Mouse (Mus musculus): ENCODE results near the gene Iah1. TPM values are rescaled to one million over a fixed set of nuclear protein-coding genes. Genes with fewer than 3 reads are reported as not detected.
A peak's percentile ranks its signal among the peaks of the same experiment; 100 is the strongest.

The Iah1 gene
- polyA plus RNA-seq, 1 experiment from 2014 or later = 34.1 TPM

GRCm38 (mm10) chr12:21306721-21307120 is 9.5 kb upstream of the Iah1 start:
- Histone ChIP-seq H3K4me2 (ENCODE audit: low read length) (no peak overlapping the region), H3K9ac (replicated peaks; ENCODE audit: low read length) (no peak overlapping the region), H3K9me3 (ENCODE audit: control insufficient read depth, low read length) (no peaks in the 10 kb centered on the region), H3K27me3 (ENCODE audit: control insufficient read depth, insufficient read depth, low read length) (no peaks in the 10 kb centered on the region), H3K27ac (replicated peaks; ENCODE audit: low read depth, low read length) (no peak overlapping the region), H3K36me3 (ENCODE audit: control insufficient read depth, insufficient read depth, low read length) (peaks cover 96% of the 10 kb centered on the region), H3K4me1 (ENCODE audit: control insufficient read depth, insufficient read depth, low read length) (no peaks in the 10 kb centered on the region), H3K4me3 (replicated peaks; ENCODE audit: low read depth, low read length) (no peak overlapping the region)
- WGBS = 93% methylated on average over 4 of the region's 4 CpGs
- no peak for DNase-seq
- ATAC-seq (ENCODE audit: low FRiP score, low TSS enrichment) = no peak

- Histone ChIP-seq H3K9me3 (ENCODE audit: control insufficient read depth, low read length) (no peaks in the 10 kb centered on the region), H3K4me3 (replicated peaks; ENCODE audit: low read depth, low read length) (no peak overlapping the region), H3K9ac (replicated peaks; ENCODE audit: low read length) (no peak overlapping the region), H3K4me1 (ENCODE audit: control insufficient read depth, insufficient read depth, low read length) (0 out of 2 replicates have a peak, but pooled peaks cover 4% of the 10 kb centered on the region), H3K27me3 (ENCODE audit: control insufficient read depth, insufficient read depth, low read length) (no peaks in the 10 kb centered on the region), H3K27ac (replicated peaks; ENCODE audit: low read depth, low read length) (no peak overlapping the region), H3K36me3 (ENCODE audit: control insufficient read depth, insufficient read depth, low read length) (peaks cover 78% of the 10 kb centered on the region), H3K4me2 (ENCODE audit: low read length) (no peak overlapping the region)
- ATAC-seq (ENCODE audit: low FRiP score, low TSS enrichment) (no peak), DNase-seq (no peak)
- 92% methylated on average over 5 of the region's 5 CpGs for WGBS
Observed at GRCm38 (mm10) chr12:21312201-21312600, 4.0 kb upstream of the Iah1 start.

GRCm38 (mm10) chr12:21316869-21317265 is 678 bp downstream of the Iah1 start:
- no peak for ATAC-seq (ENCODE audit: low FRiP score, low TSS enrichment)
- peak overlapping the region; percentile 61 for H3K4me3 ChIP-seq (replicated peaks; ENCODE audit: low read depth, low read length)
- no peaks in the 10 kb centered on the region for H3K9me3 ChIP-seq (ENCODE audit: control insufficient read depth, low read length)
- H3K4me1 ChIP-seq (ENCODE audit: control insufficient read depth, insufficient read depth, low read length) = 0 out of 2 replicates have a peak, but pooled peaks cover 4% of the 10 kb centered on the region
- 40% methylated on average over 7 of the region's 7 CpGs for WGBS
- DNase-seq = peak; percentile 27
- H3K27ac ChIP-seq (replicated peaks; ENCODE audit: low read depth, low read length) = no peak overlapping the region
- H3K36me3 ChIP-seq (ENCODE audit: control insufficient read depth, insufficient read depth, low read length) = peaks cover 44% of the 10 kb centered on the region
- peak overlapping the region; percentile 80 for H3K4me2 ChIP-seq (ENCODE audit: low read length)
- peak overlapping the region; percentile 72; the same call in 1 of the 2 replicates for H3K9ac ChIP-seq (replicated peaks; ENCODE audit: low read length)
- no peaks in the 10 kb centered on the region for H3K27me3 ChIP-seq (ENCODE audit: control insufficient read depth, insufficient read depth, low read length)

GRCm38 (mm10) chr12:21318143-21318895 is 2.1 kb downstream of the Iah1 start:
- Histone ChIP-seq H3K9ac (replicated peaks; ENCODE audit: low read length) (no peak overlapping the region), H3K4me2 (ENCODE audit: low read length) (no peak overlapping the region), H3K4me1 (ENCODE audit: control insufficient read depth, insufficient read depth, low read length) (0 out of 2 replicates have a peak, but pooled peaks cover 4% of the 10 kb centered on the region), H3K9me3 (ENCODE audit: control insufficient read depth, low read length) (no peaks in the 10 kb centered on the region), H3K27me3 (ENCODE audit: control insufficient read depth, insufficient read depth, low read length) (no peaks in the 10 kb centered on the region), H3K4me3 (replicated peaks; ENCODE audit: low read depth, low read length) (no peak overlapping the region), H3K27ac (replicated peaks; ENCODE audit: low read depth, low read length) (no peak overlapping the region), H3K36me3 (ENCODE audit: control insufficient read depth, insufficient read depth, low read length) (peaks cover 43% of the 10 kb centered on the region)
- no peak for ATAC-seq (ENCODE audit: low FRiP score, low TSS enrichment)
- 74% methylated on average over 12 of the region's 12 CpGs for WGBS
- DNase-seq = peak; percentile 79

- Histone ChIP-seq H3K4me2 (ENCODE audit: low read length) (no peak overlapping the region), H3K36me3 (ENCODE audit: control insufficient read depth, insufficient read depth, low read length) (peaks cover 40% of the 10 kb centered on the region), H3K4me1 (ENCODE audit: control insufficient read depth, insufficient read depth, low read length) (0 out of 2 replicates have a peak, but pooled peaks cover 4% of the 10 kb centered on the region), H3K27me3 (ENCODE audit: control insufficient read depth, insufficient read depth, low read length) (no peaks in the 10 kb centered on the region), H3K4me3 (replicated peaks; ENCODE audit: low read depth, low read length) (no peak overlapping the region), H3K9me3 (ENCODE audit: control insufficient read depth, low read length) (no peaks in the 10 kb centered on the region), H3K27ac (replicated peaks; ENCODE audit: low read depth, low read length) (no peak overlapping the region), H3K9ac (replicated peaks; ENCODE audit: low read length) (no peak overlapping the region)
- DNase-seq = no peak
- no peak for ATAC-seq (ENCODE audit: low FRiP score, low TSS enrichment)
- WGBS = 91% methylated on average over 4 of the region's 4 CpGs
Observed at GRCm38 (mm10) chr12:21320317-21320716, 4.1 kb downstream of the Iah1 start.

GRCm38 (mm10) chr12:21321170-21321569 is 5.0 kb downstream of the Iah1 start:
- Histone ChIP-seq H3K9ac (replicated peaks; ENCODE audit: low read length) (no peak overlapping the region), H3K4me1 (ENCODE audit: control insufficient read depth, insufficient read depth, low read length) (0 out of 2 replicates have a peak, but pooled peaks cover 4% of the 10 kb centered on the region), H3K4me3 (replicated peaks; ENCODE audit: low read depth, low read length) (no peak overlapping the region), H3K27me3 (ENCODE audit: control insufficient read depth, insufficient read depth, low read length) (no peaks in the 10 kb centered on the region), H3K9me3 (ENCODE audit: control insufficient read depth, low read length) (no peaks in the 10 kb centered on the region), H3K27ac (replicated peaks; ENCODE audit: low read depth, low read length) (no peak overlapping the region), H3K36me3 (ENCODE audit: control insufficient read depth, insufficient read depth, low read length) (peaks cover 47% of the 10 kb centered on the region), H3K4me2 (ENCODE audit: low read length) (no peak overlapping the region)
- DNase-seq (no peak), ATAC-seq (ENCODE audit: low FRiP score, low TSS enrichment) (no peak)
- WGBS = 85% methylated on average over 9 of the region's 9 CpGs

- ATAC-seq (ENCODE audit: low FRiP score, low TSS enrichment) = no peak
Observed at GRCm38 (mm10) chr12:21322296-21322695, 6.1 kb downstream of the Iah1 start.

GRCm38 (mm10) chr12:21322856-21323255 is 6.7 kb downstream of the Iah1 start:
- no peak for DNase-seq
- Histone ChIP-seq H3K4me2 (ENCODE audit: low read length) (no peak overlapping the region), H3K27ac (replicated peaks; ENCODE audit: low read depth, low read length) (no peak overlapping the region), H3K4me3 (replicated peaks; ENCODE audit: low read depth, low read length) (no peak overlapping the region), H3K36me3 (ENCODE audit: control insufficient read depth, insufficient read depth, low read length) (peaks cover 63% of the 10 kb centered on the region), H3K9me3 (ENCODE audit: control insufficient read depth, low read length) (no peaks in the 10 kb centered on the region), H3K27me3 (ENCODE audit: control insufficient read depth, insufficient read depth, low read length) (no peaks in the 10 kb centered on the region), H3K4me1 (ENCODE audit: control insufficient read depth, insufficient read depth, low read length) (no peaks in the 10 kb centered on the region), H3K9ac (replicated peaks; ENCODE audit: low read length) (no peak overlapping the region)
- 84% methylated on average over 9 of the region's 9 CpGs for WGBS
- ATAC-seq (ENCODE audit: low FRiP score, low TSS enrichment) = no peak

More at GRCm38 (mm10) chr12:21322296-21322695, 6.1 kb downstream of the Iah1 start:
- no peak for DNase-seq
- Histone ChIP-seq H3K36me3 (ENCODE audit: control insufficient read depth, insufficient read depth, low read length) (peaks cover 58% of the 10 kb centered on the region), H3K9me3 (ENCODE audit: control insufficient read depth, low read length) (no peaks in the 10 kb centered on the region), H3K27me3 (ENCODE audit: control insufficient read depth, insufficient read depth, low read length) (no peaks in the 10 kb centered on the region), H3K4me1 (ENCODE audit: control insufficient read depth, insufficient read depth, low read length) (no peaks in the 10 kb centered on the region), H3K9ac (replicated peaks; ENCODE audit: low read length) (no peak overlapping the region), H3K4me3 (replicated peaks; ENCODE audit: low read depth, low read length) (no peak overlapping the region), H3K27ac (replicated peaks; ENCODE audit: low read depth, low read length) (no peak overlapping the region), H3K4me2 (ENCODE audit: low read length) (no peak overlapping the region)
- WGBS = 90% methylated on average over 4 of the region's 4 CpGs

GRCm38 (mm10) chr12:21324101-21324500 is 7.9 kb downstream of the Iah1 start:
- 90% methylated on average over 5 of the region's 5 CpGs for WGBS

More at GRCm38 (mm10) chr12:21324101-21324500, 7.9 kb downstream of the Iah1 start:
- no peaks in the 10 kb centered on the region for H3K4me1 ChIP-seq (ENCODE audit: control insufficient read depth, insufficient read depth, low read length)
- ATAC-seq (ENCODE audit: low FRiP score, low TSS enrichment) = no peak
- H3K4me3 ChIP-seq (replicated peaks; ENCODE audit: low read depth, low read length) = no peak overlapping the region
- no peaks in the 10 kb centered on the region for H3K9me3 ChIP-seq (ENCODE audit: control insufficient read depth, low read length)
- no peaks in the 10 kb centered on the region for H3K27me3 ChIP-seq (ENCODE audit: control insufficient read depth, insufficient read depth, low read length)
- no peak for DNase-seq
- H3K4me2 ChIP-seq (ENCODE audit: low read length) = no peak overlapping the region
- H3K36me3 ChIP-seq (ENCODE audit: control insufficient read depth, insufficient read depth, low read length) = peaks cover 75% of the 10 kb centered on the region
- no peak overlapping the region for H3K27ac ChIP-seq (replicated peaks; ENCODE audit: low read depth, low read length)
- no peak overlapping the region for H3K9ac ChIP-seq (replicated peaks; ENCODE audit: low read length)

Data from midbrain, embryonic 14.5 days (tissue).